Mouse (Mus musculus) heart, adult 11 months (tissue): ENCODE results near the gene Plekho2.
A peak's percentile ranks its signal among the peaks of the same experiment; 100 is the strongest.

Source experiments
- DNase-seq: peaks from one replicate; pipeline ENCODE4 v3.0.0; 2022

Gene Plekho2

GRCm38 (mm10) chr9:65528417-65529038 lies 51.3 kb downstream of the Plekho2 start:
- DNase-seq, result no peak

- peak; percentile 94 for DNase-seq
Measured at GRCm38 (mm10) chr9:65525445-65526195, 54.2 kb downstream of the Plekho2 start.

- DNase-seq, result peak; percentile 98
Measured at GRCm38 (mm10) chr9:65523611-65524364, 56.1 kb downstream of the Plekho2 start.

GRCm38 (mm10) chr9:65520505-65520876 lies 59.3 kb downstream of the Plekho2 start:
- DNase-seq, result no peak

- no peak for DNase-seq
Measured at GRCm38 (mm10) chr9:65519807-65520504, 59.9 kb downstream of the Plekho2 start, which contains the start of gene Ankdd1a. Gene Ankdd1a, minus strand, starts transcription at chr9:65520193.

GRCm38 (mm10) chr9:65514851-65515261 lies 65.0 kb downstream of the Plekho2 start:
- peak; percentile 90 for DNase-seq

GRCm38 (mm10) chr9:65514431-65514830 lies 65.4 kb downstream of the Plekho2 start:
- no peak for DNase-seq

GRCm38 (mm10) chr9:65512520-65512919 lies 67.3 kb downstream of the Plekho2 start:
- DNase-seq, result no peak

- no peak for DNase-seq
Measured at GRCm38 (mm10) chr9:65508449-65508848, 71.4 kb downstream of the Plekho2 start.

- no peak for DNase-seq
Measured at GRCm38 (mm10) chr9:65502721-65503505, 76.9 kb downstream of the Plekho2 start.
